Mouse (Mus musculus): ENCODE measurements around the gene Btd.

The Btd gene

GRCm38 (mm10) chr14:31647991-31648390 is 7.2 kb downstream of the Btd start:
- no peak for DNase-seq

DNA sequence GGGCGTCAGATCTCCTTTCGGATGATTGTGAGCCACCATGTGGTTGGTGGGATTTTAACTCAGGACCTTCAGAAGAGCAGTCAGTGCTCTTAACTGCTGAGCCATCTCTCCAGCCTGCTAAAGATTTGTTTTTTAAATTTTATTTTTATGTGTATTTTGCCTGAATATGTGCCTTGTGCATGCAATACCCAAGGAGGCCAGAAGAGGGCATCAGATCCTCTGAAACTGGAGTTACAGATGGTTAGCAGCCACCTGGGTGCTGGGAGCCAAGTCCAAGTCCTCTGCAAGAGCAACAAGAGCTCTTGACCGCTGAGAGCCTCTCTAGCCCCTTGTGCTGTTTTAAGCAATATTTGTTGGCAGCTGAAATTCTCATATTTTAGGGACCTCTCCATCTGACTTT is 9.5 kb downstream of the Btd start:
- no peak for DNase-seq

DNA sequence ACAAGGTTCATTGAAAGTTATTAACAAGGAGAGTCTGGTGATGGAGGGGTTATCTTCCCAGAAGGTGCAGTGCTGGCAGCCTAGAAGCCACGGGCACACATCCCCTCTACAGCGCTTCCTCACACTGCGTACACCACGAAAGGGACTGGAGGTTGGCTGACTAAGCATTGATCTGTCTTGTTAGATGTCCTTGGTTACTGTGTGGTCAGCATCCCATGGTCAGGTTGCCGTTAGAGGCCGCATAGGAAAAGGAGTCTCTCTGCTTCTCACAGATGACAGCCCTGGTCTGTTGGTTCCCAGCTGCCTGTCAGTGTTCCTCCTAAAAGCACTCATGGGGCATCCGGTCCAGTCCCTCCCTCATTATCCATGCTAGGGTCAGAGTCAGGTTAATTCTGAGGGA is 10.4 kb downstream of the Btd start:
- no peak for DNase-seq

- no peak for DNase-seq
Measured at GRCm38 (mm10) chr14:31652106-31652505, 11.3 kb downstream of the Btd start.

DNA sequence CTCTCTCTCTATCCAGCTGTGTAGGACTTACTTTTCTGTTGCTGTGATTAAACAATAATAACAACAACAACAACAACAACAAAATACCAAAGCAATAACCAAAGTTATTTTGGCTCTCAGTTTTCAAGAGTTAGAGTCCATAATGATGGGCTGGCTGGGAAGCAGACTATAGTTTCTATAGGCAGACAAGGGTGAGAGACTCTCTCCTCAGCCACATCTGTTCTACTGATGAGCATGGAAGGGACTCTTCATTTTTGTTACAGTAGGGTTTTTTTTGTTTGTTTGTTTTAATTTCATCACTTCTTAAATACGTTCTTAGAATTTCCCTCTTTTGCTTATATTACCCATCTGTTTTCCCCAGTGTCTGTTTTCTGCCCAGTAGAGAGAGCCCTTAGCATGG is 11.8 kb downstream of the Btd start:
- DNase-seq, result no peak

GRCm38 (mm10) chr14:31653101-31653875 is 12.5 kb downstream of the Btd start:
- no peak for DNase-seq

DNA sequence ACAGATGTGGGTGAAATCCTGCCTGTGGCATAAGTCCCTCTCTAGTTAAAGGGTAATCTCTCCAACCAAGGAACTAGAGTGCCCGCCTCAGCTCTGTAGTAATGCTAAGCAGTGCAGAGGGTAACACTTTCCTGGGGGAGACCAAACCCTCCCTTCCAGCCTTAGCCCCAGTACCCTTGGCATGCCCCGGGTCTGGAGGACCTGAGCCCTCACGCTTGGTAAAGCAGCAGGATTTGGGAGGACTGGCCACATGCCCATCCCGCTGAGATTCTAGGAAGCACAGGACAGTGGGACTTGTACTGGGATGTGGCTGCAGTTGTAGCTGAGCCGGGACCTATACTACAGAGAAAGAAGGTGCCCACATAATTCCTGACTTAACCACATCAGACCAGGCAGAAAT is 14.0 kb downstream of the Btd start:
- no peak for DNase-seq

GRCm38 (mm10) chr14:31655406-31655805 is 14.6 kb downstream of the Btd start:
- no peak for DNase-seq

- DNase-seq, result no peak
Measured at GRCm38 (mm10) chr14:31656386-31656785, 15.6 kb downstream of the Btd start.

DNA sequence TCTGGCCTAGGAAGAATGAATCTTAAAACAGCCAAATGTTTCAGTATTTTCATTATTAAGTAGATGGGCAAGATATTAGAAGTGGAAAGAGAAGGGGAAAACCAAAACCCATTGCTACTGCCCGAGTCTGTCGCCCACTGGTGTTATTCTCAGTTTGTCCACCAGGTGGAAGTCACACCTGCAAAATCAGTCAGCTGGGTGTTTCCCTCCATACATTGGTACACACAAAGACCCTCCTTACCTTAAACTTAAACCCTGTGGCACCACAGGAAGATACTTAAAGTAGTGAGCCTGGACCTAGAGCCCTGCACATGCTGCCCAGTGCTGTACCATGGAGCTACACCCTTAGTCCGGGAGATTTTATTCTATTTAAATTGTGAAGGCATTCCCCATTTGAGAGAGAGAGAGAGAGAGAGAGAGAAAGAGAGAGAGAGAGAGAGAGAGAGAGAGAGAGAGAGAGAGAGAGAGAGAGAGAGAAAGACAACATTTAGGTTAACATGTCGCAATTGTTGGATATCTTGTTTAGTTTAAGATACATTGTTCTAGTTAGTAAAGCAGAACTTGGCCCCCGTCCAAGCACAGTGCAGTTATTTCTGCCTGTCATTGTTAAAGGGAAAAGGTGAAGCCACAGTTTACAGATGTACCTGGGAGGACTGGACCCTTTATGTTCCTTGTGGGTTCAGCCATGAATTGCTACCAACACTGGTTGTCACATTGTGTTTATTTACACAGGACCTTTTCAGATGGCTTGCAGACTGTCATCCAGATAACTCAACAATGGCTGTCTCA is 16.2 kb downstream of the Btd start:
- peak; percentile 84 for DNase-seq

- no peak for DNase-seq
Measured at GRCm38 (mm10) chr14:31658126-31658680, 17.4 kb downstream of the Btd start.

GRCm38 (mm10) chr14:31659501-31660181 is 18.8 kb downstream of the Btd start:
- no peak for DNase-seq

DNA sequence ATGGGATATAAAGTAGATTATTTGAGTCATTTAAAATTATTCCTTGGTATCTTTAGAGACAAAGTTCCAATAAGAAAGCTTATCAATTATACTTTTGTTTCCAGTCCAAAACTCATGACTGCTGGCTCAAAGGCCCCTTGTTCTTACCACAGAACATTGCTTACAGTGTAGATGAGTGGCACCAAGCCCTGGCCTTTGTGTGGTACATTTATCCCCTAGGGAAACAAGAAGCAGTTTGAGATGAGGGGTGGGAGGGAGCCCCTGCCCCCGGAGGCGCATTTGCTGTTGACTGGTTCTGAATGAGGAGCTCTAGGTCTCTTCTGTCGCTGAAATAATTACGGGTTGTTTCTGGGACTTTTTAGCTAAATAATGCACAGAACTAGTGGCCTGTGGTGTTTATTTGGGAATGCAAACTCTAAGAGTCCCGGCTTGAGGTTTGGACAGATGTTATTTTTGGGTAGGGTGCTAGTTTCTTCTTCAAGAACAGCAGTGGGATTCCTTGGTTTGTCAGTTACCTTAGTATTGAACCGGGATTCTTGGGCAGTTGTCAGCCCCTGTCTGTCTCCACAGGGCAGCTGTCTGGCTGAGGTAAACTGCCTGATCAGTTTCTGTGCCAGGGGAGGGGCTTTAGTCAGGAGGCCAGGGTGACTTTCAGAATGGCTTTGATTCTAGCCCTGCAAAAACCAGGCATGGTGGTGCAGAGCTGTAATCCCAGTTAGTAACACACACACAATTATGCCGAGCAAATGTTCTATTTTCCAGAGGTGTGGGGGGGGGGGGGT is 19.7 kb downstream of the Btd start:
- DNase-seq, result no peak

GRCm38 (mm10) chr14:31661671-31662554 is 21.1 kb downstream of the Btd start:
- peak; percentile 79 for DNase-seq

GRCm38 (mm10) chr14:31662555-31663211 is 21.9 kb downstream of the Btd start:
- no peak for DNase-seq

DNA sequence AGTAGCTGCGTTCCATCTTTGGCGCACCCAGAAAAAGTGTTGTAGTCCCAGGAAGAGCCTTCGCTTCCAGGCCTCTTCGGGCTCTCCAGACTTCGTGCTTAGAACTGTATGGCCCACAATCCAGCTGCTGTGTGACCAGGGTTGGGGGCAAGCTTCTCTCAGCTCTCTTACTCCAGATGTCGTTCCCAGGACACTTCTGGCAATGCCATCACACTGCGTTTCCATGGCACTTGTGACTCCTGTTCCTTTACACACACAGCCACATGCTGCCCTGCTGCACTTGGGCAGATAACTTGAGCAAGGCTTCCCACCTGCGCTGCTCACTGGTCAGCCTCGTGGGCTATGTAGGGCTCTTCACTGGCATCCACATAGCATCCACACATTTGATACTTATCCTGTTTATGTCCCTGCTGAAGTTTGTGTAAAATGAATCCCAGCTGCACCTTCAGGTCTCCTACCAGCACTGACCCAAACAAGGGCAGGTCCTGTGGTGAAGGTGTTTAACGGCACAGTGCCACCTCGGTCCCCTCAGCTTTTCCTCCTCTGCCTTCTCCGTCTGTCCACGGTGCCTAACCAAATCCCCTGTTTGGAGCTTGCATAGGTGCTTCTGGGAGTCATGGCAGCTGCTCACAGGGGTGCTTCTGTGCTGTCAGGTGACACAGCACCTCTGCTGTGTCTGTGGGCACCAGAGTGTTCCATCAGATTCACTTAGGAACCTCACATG is 22.7 kb downstream of the Btd start:
- DNase-seq, result no peak

- DNase-seq, result no peak
Measured at GRCm38 (mm10) chr14:31664100-31664902, 23.5 kb downstream of the Btd start.

- DNase-seq, result peak; percentile 53
Measured at GRCm38 (mm10) chr14:31664903-31665565, 24.2 kb downstream of the Btd start.

DNA sequence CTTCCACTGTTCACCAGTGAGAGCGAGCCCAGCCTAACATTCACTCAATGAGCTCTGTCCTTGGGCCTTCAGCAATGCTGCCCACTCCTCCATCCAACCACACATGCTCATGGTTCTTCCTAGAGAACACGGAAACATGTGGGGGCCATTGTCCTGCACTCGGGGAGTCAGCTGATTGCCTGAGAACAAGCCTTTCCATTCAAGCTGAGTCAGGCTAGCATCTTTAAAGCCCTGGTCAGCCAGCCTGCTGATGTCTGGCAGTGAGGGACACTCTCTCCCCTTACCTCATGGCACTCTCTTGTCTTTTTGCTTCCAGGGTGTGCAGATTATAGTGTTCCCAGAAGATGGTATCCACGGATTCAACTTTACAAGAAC is 24.7 kb downstream of the Btd start:
- no peak for DNase-seq
